Mouse (Mus musculus): Measurements from ENCODE around the gene Fga.

Gene Fga

GRCm38 (mm10) chr3:83025475-83026301 lies at the start of gene Fga:
Gene Fga (plus strand): TSS chr3:83026076.
- in situ Hi-C loops (cut with MboI, MseI) = no loop called here

GRCm38 (mm10) chr3:82980818-82981217 lies 45.1 kb upstream of the Fga start:
- in situ Hi-C loops (cut with MboI, MseI) = no loop called here

GRCm38 (mm10) chr3:82981861-82982260 lies 44.0 kb upstream of the Fga start:
- in situ Hi-C loops (cut with MboI, MseI) = no loop called here

GRCm38 (mm10) chr3:82984840-82985239 lies 41.0 kb upstream of the Fga start:
- in situ Hi-C loops (cut with MboI, MseI) = no loop called here

- in situ Hi-C loops (cut with MboI, MseI) = no loop called here
These were observed 33.9 kb upstream of the Fga start for GRCm38 (mm10) chr3:82991963-82992362.

GRCm38 (mm10) chr3:82992956-82993355 lies 32.9 kb upstream of the Fga start:
- in situ Hi-C loops (cut with MboI, MseI) = no loop called here

- in situ Hi-C loops (cut with MboI, MseI) = loop anchor here (5.0 kb wide), 1 partner anchor 277 kb away; no protein-coding TSS in a partner anchor
These were observed 30.5 kb upstream of the Fga start for GRCm38 (mm10) chr3:82995368-82995767.

GRCm38 (mm10) chr3:82996656-82997055 lies 29.2 kb upstream of the Fga start:
- in situ Hi-C loops (cut with MboI, MseI) = loop anchor here (5.0 kb wide), 1 partner anchor 276 kb away; no protein-coding TSS in a partner anchor

- in situ Hi-C loops (cut with MboI, MseI) = loop anchor here (5.0 kb wide), 1 partner anchor 273 kb away; no protein-coding TSS in a partner anchor
These were observed 27.0 kb upstream of the Fga start for GRCm38 (mm10) chr3:82998772-82999463.

GRCm38 (mm10) chr3:82999995-83000394 lies 25.9 kb upstream of the Fga start:
- in situ Hi-C loops (cut with MboI, MseI) = loop anchor here (5.0 kb wide), 2 partner anchors 82 to 272 kb away; no protein-coding TSS in a partner anchor

GRCm38 (mm10) chr3:83002191-83002590 lies 23.7 kb upstream of the Fga start:
- in situ Hi-C loops (cut with MboI, MseI) = loop anchor here (5.0 kb wide), 1 partner anchor 80 kb away; no protein-coding TSS in a partner anchor

- in situ Hi-C loops (cut with MboI, MseI) = loop anchor here (5.0 kb wide), 1 partner anchor 79 kb away; no protein-coding TSS in a partner anchor
These were observed 22.8 kb upstream of the Fga start for GRCm38 (mm10) chr3:83003068-83003467.

GRCm38 (mm10) chr3:83004801-83005200 lies 21.1 kb upstream of the Fga start:
- in situ Hi-C loops (cut with MboI, MseI) = loop anchor here (5.0 kb wide), 2 partner anchors 38 to 78 kb away; no protein-coding TSS in a partner anchor

GRCm38 (mm10) chr3:83007557-83007956 lies 18.3 kb upstream of the Fga start, which contains the start of gene Fgg:
Gene Fgg (plus strand): TSS chr3:83007724.
- in situ Hi-C loops (cut with MboI, MseI) = loop anchor here (5.0 kb wide), 1 partner anchor 35 kb away; no protein-coding TSS in a partner anchor

- in situ Hi-C loops (cut with MboI, MseI) = no loop called here
These were observed 15.6 kb upstream of the Fga start for GRCm38 (mm10) chr3:83010291-83010690.

GRCm38 (mm10) chr3:83011136-83011535 lies 14.7 kb upstream of the Fga start:
- in situ Hi-C loops (cut with MboI, MseI) = no loop called here

- in situ Hi-C loops (cut with MboI, MseI) = no loop called here
These were observed 14.3 kb upstream of the Fga start for GRCm38 (mm10) chr3:83011565-83011964.

GRCm38 (mm10) chr3:83012636-83013035 lies 13.2 kb upstream of the Fga start:
- in situ Hi-C loops (cut with MboI, MseI) = no loop called here

GRCm38 (mm10) chr3:83013951-83014350 lies 11.9 kb upstream of the Fga start:
- in situ Hi-C loops (cut with MboI, MseI) = no loop called here

GRCm38 (mm10) chr3:83016236-83016635 lies 9.6 kb upstream of the Fga start:
- in situ Hi-C loops (cut with MboI, MseI) = no loop called here

GRCm38 (mm10) chr3:83020387-83020786 lies 5.5 kb upstream of the Fga start:
- in situ Hi-C loops (cut with MboI, MseI) = no loop called here

GRCm38 (mm10) chr3:83021176-83021575 lies 4.7 kb upstream of the Fga start:
- in situ Hi-C loops (cut with MboI, MseI) = no loop called here
